Mouse (Mus musculus) heart, postnatal 14 days (tissue): ENCODE data around the gene Satb2. TPM values are rescaled to one million over a fixed set of nuclear protein-coding genes. Genes with fewer than 3 reads are reported as not detected.

ENCODE experiments used
- DNase-seq, 2 experiments: peaks; one replicate each; pipeline ENCODE4 v3.0.0; 2021 to 2022
- intact Hi-C: fragments of 180-260 bp; cut with DNase I; formaldehyde crosslinking; loops from one replicate; pipeline ENCODE4 v1.15.1; 2025
- total RNA-seq, 2 experiments: library from RNA; stranded (reverse); gene quantifications; 2 replicates each; pipeline ENCODE4 v1.2.3; 2021

Satb2 gene
- total RNA-seq, 2 experiments from 2014 or later = 0.49 to 0.69 TPM

GRCm38 (mm10) chr1:56951525-56951924, 26.9 kb downstream of the Satb2 start:
- intact Hi-C loops = no loop called here
- DNase-seq = no peak

GRCm38 (mm10) chr1:56939432-56939831, 39.0 kb downstream of the Satb2 start:
- intact Hi-C loops = no loop called here
- DNase-seq = no peak

- intact Hi-C loops = no loop called here
- no peak for DNase-seq
These were observed 40.0 kb downstream of the Satb2 start for GRCm38 (mm10) chr1:56938432-56938831.

GRCm38 (mm10) chr1:56936554-56936953, 41.9 kb downstream of the Satb2 start:
- intact Hi-C loops = no loop called here
- DNase-seq = no peak

- intact Hi-C loops = no loop called here
- DNase-seq = no peak
These were observed 44.6 kb downstream of the Satb2 start for GRCm38 (mm10) chr1:56933821-56934220.

GRCm38 (mm10) chr1:56930096-56930495, 48.4 kb downstream of the Satb2 start:
- no peak for DNase-seq
- intact Hi-C loops = no loop called here

- intact Hi-C loops = no loop called here
- no peak for DNase-seq
These were observed 49.7 kb downstream of the Satb2 start for GRCm38 (mm10) chr1:56928731-56929130.

- intact Hi-C loops = no loop called here
- no peak for DNase-seq
These were observed 58.0 kb downstream of the Satb2 start for GRCm38 (mm10) chr1:56920472-56920871.

- no peak for DNase-seq
- intact Hi-C loops = no loop called here
These were observed 64.2 kb downstream of the Satb2 start for GRCm38 (mm10) chr1:56914279-56914678.

- intact Hi-C loops = no loop called here
- DNase-seq = no peak
These were observed 77.7 kb downstream of the Satb2 start for GRCm38 (mm10) chr1:56900706-56901287.

- DNase-seq = no peak
- intact Hi-C loops = no loop called here
These were observed 78.3 kb downstream of the Satb2 start for GRCm38 (mm10) chr1:56900187-56900586.

GRCm38 (mm10) chr1:56898606-56899396, 79.6 kb downstream of the Satb2 start:
- intact Hi-C loops = no loop called here

GRCm38 (mm10) chr1:56897492-56898180, 80.8 kb downstream of the Satb2 start:
- intact Hi-C loops = no loop called here
- no peak for DNase-seq

More at GRCm38 (mm10) chr1:56898606-56899396, 79.6 kb downstream of the Satb2 start:
- DNase-seq = no peak

- intact Hi-C loops = no loop called here
- DNase-seq = no peak
These were observed 81.8 kb downstream of the Satb2 start for GRCm38 (mm10) chr1:56896670-56897069.

GRCm38 (mm10) chr1:56892766-56893165, 85.7 kb downstream of the Satb2 start:
- DNase-seq = no peak
- intact Hi-C loops = no loop called here

GRCm38 (mm10) chr1:56888939-56889338, 89.5 kb downstream of the Satb2 start:
- no peak for DNase-seq
- intact Hi-C loops = no loop called here

- intact Hi-C loops = no loop called here
- DNase-seq = no peak
These were observed 90.9 kb downstream of the Satb2 start for GRCm38 (mm10) chr1:56887524-56887923.

GRCm38 (mm10) chr1:56871485-56871884, 107.0 kb downstream of the Satb2 start:
- intact Hi-C loops = no loop called here
- no peak for DNase-seq

GRCm38 (mm10) chr1:56865246-56865645, 113.2 kb downstream of the Satb2 start:
- intact Hi-C loops = no loop called here
- no peak for DNase-seq

GRCm38 (mm10) chr1:56862799-56863198, 115.7 kb downstream of the Satb2 start:
- intact Hi-C loops = no loop called here
- DNase-seq = no peak

GRCm38 (mm10) chr1:56857202-56857601, 121.2 kb downstream of the Satb2 start:
- DNase-seq = no peak
- intact Hi-C loops = no loop called here

GRCm38 (mm10) chr1:56850446-56850845, 128.0 kb downstream of the Satb2 start:
- intact Hi-C loops = no loop called here
- no peak for DNase-seq
